Mouse (Mus musculus) stomach, postnatal 0 days (tissue): Measurements from ENCODE around the gene Hspa1l.

Source experiments
- CTCF ChIP-seq: IDR thresholded peaks from 2 replicates; pipeline ENCODE4 v1.5.1; 2016; ENCODE audit warnings: antibody characterized with exemption, low read depth, mild to moderate bottlenecking, moderate library complexity
- EP300 ChIP-seq: optimal IDR thresholded peaks from 2 replicates; pipeline ENCODE3; 2016; ENCODE audit warnings: antibody characterized with exemption

- no peak for TF ChIP-seq EP300
- no peak for TF ChIP-seq CTCF
These were observed 31.7 kb downstream of the Hspa1l start for GRCm38 (mm10) chr17:35004075-35004717.
